Mouse (Mus musculus): ENCODE measurements around the gene Adgra3.

The Adgra3 gene

GRCm38 (mm10) chr5:49974211-49974610 is 84.6 kb downstream of the Adgra3 start:
- no peak for DNase-seq (ENCODE audit: low read depth, low spot score)

- no peak for DNase-seq (ENCODE audit: low read depth, low spot score)
Measured at GRCm38 (mm10) chr5:49969660-49970059, 89.1 kb downstream of the Adgra3 start.

- no peak for DNase-seq (ENCODE audit: low read depth, low spot score)
Measured at GRCm38 (mm10) chr5:49967726-49968125, 91.1 kb downstream of the Adgra3 start.

- DNase-seq (ENCODE audit: low read depth, low spot score) = no peak
Measured at GRCm38 (mm10) chr5:49965810-49966209, 93.0 kb downstream of the Adgra3 start.

GRCm38 (mm10) chr5:49961478-49962431 is 97.1 kb downstream of the Adgra3 start:
- peak; percentile 66 for DNase-seq (ENCODE audit: low read depth, low spot score)

- DNase-seq (ENCODE audit: low read depth, low spot score) = no peak
Measured at GRCm38 (mm10) chr5:49936354-49936753, 122.5 kb downstream of the Adgra3 start.

GRCm38 (mm10) chr5:49924712-49925111 is 134.1 kb downstream of the Adgra3 start:
- no peak for DNase-seq (ENCODE audit: low read depth, low spot score)

- peak; percentile 8 for DNase-seq (ENCODE audit: low read depth, low spot score)
Measured at GRCm38 (mm10) chr5:49915695-49916106, 143.1 kb downstream of the Adgra3 start.

Data from telencephalon, adult 2 months (tissue).